Mouse (Mus musculus): ENCODE measurements around the gene Gm29133.

GRCm38 (mm10) chr3:75743664-75744437 is 4.1 kb upstream of the Gm29133 start:
- TF ChIP-seq EP300 (IDR thresholded peaks at IDR 0.05; ENCODE audit: low read depth) (no peak), CTCF (IDR thresholded peaks at IDR 0.05; ENCODE audit: low read depth) (no peak)

All from liver, embryonic 14.5 days (tissue).